Mouse (Mus musculus) spleen, adult 12 weeks (tissue): ENCODE measurements at regions not wholly inside any gene's neighbourhood (a gene's known extent, or its start where the extent isn't known, plus 50 kb on each side); places are given as distances from the start of the nearest gene placed in this dataset.

Experiments
- DNase-seq: peaks from one replicate; pipeline ENCODE4 v3.0.0; 2022; ENCODE audit warnings: low spot score

DNA sequence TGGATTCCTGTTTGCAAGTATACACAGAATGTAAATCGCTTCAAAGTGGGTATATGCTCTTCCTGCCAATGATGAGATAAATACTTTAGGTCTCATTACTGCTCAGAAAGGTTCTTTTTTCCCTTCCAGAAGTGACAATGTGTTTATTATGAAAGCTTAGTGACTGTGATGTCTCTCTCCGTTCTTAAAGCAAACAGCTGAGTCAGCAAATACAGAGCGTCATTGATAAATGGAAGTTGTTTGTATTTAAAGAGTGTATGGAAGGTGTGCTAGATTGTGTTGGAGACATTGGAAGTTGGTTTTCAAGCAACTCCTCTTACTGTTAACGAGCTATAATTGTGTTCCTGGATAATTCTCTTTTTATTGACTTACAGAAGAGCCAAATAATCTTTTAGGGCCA lies 408.0 kb downstream of the Prr30 start:
- no peak for DNase-seq

DNA sequence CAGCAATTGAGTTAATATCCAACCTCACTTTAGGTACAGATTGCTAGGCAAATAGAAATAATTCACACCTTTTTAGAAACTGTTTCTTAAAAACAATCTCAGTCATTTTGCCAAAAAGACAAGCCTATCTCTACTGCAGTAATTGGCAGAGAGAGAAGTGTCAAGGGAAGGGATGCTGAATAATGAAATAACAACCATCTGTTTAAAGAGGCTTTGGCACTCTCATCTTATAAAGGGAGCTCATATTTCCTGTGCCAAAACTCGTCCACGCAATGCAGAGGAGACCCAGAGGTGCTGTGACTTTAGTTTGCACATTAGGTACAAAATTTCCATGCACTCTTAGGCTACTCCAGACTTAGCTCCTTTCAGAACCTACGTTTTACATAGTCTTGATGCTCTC lies 418.2 kb downstream of the Prr30 start:
- DNase-seq = no peak

DNA sequence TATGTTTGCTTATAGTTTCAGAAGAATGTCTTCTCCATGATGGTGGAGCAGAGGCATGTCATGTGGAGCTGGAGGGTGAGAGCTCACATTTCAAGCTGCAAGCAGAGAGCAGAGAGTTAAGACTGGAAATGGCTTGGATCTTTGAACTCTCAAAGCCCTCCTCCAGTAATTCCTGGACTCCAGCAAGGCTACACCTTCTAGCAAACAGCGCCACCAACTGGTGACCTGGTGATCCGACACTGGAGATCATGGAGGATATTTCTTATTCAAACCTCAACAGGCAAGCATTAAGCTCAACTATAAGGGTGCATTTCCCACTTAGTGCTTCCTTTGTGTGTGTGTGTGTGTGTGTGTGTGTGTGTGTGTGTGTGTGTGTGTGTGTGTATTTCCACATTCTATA lies 446.2 kb downstream of the Prr30 start:
- DNase-seq = no peak

DNA sequence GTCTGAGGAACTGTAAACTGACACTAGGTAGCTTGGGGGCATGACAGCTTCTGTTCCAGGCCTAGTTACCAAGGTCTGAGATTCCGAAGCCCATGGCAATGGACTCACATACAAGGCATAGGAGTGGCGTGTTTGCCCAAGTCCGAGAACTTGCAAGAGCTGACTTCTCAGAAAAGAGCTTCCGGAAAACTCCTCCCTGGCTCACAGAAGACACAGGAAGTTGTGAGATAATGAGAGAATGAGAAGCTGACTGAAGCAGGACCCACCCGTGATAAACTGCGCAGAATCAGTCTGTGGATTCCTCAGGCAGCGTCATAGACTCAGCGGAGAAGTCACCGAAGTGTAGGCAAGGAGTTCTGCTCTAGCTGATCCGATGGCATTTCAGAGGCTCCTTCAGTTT lies 447.4 kb downstream of the Prr30 start:
- DNase-seq = no peak

DNA sequence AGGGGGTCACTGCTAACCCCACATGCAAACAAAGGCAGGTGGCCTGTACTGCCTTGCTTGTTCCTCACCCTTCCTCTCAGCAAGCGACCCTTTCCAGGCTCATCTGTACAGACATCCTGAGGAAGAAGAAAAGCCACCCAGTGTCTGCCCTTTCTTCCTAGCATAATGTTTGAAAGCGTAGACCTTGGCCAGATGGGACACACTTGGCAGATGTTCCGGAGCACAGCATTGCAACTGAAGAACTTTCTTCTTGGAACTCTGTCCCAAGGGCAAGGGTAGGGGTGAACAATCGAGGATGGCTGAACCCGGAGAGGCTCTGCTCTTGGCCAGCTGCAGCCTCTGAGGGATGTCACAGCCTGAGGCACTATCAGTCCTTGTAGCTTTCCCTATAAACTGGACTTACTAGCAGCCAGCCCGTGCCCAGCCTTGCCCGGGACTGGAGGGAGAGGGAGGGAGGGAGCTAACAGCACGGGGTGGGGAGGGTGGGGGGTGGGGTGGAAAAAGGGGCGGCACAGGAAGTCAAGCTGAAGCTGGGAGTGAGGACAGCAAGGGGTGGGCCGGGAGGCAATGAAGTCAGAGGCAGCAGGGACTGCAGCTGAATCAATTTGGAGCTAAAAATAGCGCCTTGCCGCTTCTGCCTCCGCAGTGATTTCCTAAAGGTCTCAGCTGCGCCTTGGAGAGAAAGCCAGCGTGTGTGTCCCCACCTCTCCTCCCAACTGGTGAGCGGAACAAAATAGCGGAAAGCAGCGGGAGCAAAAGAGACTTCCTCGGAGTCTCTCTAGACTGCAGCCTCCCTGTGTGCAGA lies 450.2 kb downstream of the Prr30 start:
- no peak for DNase-seq

DNA sequence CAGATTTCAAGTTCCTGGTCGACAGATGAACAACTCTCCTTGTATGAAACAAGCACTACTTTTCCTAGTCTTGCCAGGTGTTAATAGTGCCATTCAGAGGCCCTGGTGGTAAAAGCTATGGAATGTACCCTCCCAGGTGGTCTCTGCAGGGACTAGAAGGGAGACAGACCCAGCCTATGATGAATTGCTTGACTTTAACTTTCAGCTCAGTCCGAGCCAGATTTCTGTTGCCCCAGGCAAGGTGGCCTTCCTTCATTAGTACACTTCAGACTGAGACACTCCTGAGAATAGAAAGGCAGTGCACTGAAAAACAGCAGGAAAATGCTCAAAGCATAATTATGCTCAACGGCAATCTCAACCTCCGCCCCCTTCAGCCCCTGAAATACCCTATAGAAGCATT lies 450.8 kb upstream of the Klf12 start:
- no peak for DNase-seq

DNA sequence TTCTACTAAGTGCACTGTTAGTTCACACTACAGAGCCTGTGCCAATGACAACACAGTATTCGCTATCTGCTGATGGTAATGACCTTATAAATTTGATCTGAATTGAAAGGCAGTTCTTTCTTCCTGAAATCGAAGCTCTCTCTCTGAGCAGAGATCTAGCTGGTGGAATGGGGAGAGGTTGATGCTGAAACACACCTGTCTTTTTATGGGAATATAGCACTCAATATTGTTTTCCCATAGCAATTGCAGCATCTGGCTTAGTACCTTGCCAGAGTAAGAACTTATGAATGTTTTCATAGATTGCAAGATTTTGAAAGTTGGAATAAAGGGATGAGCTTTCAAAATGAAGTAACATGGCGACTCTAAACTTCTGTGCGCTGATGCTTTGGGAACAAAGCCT lies 444.0 kb upstream of the Klf12 start:
- DNase-seq = no peak

DNA sequence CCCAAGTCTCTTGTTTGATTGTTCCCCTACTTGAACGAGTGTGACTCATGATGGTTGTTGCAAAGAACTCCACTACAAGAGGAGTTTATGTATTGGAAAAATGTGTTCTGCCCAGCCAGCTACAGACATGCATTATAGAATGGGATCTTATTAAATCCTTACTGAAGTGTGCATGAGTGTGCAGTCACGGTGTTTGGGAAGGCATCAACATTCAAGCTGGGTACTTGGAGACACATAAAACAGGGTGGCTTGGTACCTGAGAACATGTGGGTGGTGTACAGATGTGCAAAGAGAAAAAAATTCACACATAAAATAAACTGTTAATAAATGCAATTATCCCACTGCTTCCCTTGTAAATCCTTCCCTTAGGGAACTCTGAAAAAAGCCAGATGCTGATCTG lies 443.2 kb upstream of the Klf12 start:
- no peak for DNase-seq

DNA sequence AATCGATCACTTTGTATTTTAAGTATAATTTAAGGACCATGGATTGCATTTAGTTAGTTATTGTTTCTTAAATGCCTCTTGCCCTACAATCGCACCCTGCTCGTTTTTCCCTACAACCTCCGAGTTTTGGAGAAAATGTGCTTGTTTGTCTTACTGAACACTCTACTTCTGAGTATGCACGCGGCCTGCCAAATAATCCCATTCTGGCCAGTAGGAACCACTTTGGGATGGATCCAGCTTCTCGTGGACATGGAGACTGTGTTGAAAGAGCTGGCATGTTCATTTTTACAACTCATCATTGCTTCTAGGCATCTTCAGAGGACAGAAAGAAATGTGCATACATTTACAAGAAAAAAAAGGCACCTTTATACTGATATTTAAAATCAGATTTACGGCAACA lies 440.5 kb upstream of the Klf12 start:
- no peak for DNase-seq

DNA sequence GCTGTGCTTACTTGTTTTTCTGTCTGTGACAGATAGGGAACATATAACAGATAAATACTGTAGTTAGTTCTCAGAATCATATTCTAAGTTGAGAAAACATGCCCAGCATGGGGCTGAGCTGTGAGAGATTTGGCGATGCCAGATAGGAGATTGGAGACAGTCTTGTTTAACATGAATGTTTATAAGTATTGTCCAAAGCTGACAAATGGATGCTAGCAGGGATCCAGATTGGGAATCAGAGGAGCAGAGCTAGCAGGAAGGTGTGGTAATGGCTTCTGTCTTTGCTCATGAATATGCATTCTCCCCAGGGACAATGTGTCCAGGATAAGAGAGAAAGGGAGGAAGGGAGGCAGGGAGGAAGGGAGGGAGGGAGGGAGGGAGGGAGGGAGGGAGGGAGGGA lies 436.2 kb upstream of the Klf12 start:
- no peak for DNase-seq

DNA sequence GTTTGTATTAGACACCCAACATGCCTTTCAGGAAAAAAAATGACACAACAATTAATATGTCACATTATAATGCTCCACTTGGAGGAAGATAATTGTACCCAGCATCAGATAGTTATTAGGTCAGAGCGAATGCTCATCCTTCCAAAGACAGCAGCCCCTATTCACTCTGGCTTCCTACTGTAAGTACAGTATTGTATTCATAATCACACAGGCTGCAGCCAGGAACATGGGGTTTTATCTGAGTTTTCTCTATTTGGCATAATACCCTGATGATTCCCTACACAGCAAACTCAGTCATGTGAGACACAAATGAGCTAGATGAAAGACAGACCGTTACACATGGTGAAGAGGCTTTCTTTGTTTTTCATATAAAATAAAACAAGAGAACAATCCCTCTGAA lies 430.5 kb upstream of the Klf12 start:
- no peak for DNase-seq

DNA sequence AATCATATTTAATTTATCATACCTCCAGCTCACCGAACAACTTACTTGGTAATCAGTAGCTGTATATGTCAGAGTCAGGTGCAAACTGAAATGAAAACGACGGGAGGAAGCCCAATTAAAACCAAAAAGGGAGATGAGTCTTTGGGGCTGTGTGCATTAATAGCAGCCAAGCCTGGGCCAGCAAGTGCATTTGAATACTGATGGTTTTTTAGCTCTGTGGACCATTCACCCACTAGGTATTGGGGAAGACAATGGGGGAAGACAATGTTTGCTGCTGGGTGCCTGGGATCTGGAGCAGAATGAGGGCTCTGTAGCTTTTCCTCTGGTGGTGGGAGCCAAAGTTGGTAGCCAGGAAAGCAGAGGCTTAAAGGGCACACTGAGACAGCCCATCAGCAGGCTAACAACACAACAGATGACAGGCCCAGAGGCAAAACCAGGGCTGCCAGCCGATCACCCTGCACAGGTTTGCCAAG lies 429.6 kb upstream of the Klf12 start:
- no peak for DNase-seq

DNA sequence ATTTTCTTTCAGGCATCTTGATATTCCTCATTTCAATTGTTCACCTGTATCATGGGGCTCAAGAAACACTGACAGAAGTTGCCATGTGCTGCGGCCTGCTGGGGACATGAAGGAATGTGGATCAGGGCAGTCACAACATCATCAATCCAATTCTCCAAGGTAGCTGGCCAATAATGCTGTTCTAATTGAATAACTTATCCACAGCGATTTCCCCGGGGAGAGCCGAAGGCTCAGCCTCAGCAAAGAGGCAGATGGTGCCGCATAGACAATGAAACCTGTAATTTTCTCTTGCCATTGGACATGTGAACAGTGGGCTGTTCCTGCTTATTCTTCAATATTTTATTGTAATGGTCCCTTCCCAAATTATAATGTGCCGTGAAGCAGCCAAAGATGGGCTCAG lies 429.1 kb upstream of the Klf12 start:
- no peak for DNase-seq

DNA sequence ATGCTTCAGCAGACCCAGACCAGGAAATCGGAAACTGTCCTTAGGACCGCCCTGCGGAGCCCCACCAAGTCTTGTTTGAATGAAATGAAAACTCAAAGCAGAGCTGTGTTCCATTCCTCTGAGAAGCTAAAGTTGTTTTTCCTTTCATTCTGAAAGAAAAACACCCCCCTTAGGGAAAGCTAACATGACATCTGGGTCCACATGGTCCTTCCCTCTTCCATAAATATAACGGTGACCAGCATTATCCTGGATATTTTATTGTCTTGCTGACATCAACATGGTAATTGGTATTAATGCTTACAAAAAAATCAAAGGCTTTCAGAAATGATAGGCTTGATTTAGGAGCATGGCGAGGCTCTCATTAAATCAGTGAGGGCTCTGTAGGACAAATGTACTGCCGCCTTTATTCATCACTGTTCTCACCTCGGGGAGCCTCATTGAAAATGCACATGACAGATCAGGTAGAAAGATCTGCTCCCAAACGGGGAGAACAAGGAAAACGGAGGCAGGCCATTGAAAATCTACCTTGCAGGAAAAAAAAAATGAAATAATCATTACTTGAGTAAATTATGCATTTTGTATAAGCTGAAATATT lies 381.0 kb upstream of the Klf12 start:
- no peak for DNase-seq

DNA sequence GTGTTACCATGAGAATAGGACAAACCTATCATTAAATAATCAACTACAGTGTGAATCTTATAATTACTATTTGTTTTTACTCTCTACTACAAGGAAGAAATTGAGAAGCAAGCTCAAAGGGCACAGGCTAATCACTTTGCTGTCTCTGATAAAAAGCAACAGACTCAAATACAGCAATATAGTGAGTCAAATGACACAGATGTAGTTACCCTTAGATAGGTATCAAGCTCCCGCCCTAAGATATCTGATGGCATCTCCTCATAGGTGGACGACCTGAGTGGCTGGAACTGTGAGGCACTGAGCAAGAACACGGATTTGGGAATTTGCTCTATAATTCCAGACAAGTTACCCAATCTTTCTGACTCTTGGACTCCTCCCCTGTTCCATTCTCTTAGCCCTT lies 379.7 kb upstream of the Klf12 start:
- no peak for DNase-seq

DNA sequence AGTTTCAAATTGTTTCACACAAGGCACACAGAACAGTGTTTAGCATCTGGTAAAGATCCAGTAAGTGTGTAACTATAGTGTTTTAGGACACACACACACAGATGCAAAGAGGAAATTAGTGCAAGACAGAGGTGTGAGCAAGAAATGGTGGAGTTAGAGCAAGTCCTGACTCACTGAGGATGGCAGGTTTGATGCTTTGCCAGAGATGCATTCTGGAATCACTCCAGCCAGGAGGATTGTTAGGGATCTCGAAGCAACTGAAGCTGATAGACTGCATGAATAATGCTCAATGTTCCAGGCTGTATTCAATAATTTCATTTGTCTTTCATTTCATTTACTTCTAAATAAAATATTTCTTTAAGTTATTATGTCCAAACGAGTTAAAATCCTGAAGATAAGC lies 357.6 kb upstream of the Klf12 start:
- no peak for DNase-seq

DNA sequence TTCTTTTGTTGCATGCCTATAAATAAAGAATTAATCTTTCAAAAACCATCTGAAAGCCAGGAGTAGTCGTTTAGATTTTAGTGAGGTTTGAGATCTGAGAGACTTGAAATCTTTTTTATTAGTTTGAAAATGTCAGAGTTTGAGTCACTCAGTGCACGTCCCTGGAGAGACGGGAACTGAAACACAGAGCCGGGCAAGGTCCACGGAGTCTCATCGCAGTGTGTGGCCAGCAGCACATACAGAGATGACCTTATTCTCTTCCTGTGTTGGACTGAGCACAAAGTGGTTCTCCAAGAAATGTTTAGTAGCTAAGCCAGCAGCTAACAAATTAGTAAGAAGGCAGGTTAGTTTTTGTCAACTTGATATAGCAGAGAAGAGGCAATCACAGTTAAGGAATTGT lies 350.0 kb upstream of the Klf12 start:
- no peak for DNase-seq

DNA sequence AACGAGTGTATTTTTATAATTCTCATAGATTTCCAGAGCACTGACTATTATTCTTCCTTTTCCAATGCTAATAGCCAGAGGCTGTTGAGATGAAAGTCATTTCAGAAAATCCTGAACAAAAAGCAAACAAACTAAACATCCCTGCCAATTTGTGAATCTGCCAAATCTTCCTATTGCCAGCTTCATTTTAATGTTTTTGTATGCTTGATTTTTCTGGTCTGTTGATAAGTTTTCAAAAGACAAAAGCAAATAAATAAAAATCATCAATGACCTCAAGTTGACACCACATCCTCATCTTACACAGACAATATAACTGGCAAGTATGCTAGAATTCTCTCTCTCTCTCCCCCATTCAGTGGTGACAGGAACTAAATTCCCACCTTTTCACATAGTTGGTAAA lies 347.2 kb upstream of the Klf12 start:
- DNase-seq = no peak

DNA sequence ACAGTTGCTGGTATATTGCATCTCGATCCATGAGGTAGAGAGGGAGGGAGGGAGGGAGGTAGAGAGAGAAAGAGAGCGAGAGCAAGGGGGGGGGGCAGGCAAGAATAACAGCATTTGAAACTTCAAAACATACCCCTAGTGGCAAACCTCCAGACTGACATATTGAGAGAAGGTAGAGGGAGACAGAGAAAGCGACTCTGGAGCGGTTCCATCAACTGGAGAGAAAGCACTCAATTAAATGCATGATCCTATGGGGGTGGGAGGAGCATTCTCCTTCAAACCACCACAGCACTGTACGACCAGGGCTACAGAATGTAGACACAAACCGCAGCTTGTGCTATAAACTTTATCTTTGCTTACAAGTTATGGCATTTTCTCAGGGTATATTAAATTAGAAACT lies 345.7 kb upstream of the Klf12 start:
- no peak for DNase-seq

DNA sequence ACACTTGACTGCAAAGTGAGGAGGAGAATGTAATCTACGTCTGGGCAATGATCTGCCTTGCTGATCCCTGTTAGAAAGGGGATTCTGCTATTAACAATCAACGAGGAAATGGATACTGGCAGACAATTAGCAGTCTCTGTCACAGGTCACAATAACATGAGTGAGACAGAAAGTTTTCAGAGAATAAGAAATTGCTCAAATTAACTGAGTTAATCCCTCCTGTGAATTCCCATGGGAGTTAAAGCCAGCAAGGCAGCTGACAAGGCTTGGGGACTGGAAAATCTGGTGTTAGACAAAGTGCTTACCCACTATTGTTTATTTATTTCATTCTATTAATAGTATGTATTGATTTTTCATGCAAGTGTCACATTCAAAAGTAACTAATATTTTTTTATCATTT lies 343.0 kb upstream of the Klf12 start:
- DNase-seq = no peak

DNA sequence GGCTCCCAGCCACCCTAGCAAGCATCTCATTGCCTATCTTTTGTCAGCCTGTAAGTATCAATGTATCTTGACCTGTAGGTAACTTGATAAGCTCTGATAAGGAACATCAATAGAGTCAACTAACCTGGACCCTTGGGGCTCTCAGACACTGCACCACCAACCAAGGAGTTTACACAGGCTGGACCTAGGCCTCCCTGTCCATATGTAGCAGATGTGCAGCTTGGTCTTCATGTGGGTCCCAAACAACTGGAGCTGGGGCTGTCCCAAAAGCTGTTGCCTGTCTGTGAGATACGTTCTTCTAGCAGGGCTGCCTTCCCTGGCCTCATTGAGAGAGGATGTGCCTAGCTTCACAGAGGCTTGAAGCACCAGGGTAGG lies 335.2 kb upstream of the Klf12 start:
- no peak for DNase-seq

DNA sequence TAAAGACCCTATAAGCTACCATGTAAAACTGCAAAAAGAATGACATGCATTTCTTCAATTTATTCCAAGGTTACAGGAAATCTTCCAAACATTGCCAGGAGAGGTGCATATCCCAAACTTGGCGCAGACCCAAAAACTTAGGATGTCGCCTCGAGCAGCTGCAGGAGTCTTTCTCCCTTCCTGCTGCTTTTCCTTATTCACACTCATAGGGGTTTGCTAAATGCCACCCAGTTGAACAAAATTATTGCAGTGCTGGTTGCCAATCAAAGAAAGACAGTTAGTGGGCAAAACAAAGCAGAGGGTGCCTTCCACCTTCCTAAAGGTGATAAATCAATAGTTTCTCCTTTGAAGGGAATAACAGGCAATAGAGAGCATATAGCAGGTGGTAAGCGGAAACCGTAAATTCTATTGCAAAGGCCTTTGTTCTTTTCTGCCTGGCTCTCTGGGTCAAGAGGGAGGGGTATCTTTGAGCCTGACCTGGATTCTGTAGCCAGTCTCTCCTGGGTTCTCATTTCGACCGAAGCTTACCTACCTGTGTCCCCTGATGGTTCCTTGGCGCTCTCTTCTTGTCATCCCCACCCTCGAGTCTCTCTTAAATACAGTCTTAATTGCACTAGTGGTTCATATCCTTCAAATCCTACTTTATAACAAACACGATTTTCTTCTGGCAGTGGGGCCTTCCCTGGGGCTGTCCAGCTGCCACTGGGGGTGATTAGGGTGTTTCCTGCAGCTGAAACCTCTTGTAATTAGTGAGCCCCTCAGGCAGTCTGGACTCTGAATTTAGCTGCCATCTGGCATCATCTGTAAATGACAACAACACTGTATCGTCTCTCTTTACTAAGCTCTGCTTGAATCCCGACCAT lies 334.5 kb upstream of the Klf12 start:
- no peak for DNase-seq
